Mouse (Mus musculus) adipose tissue, adult 10 weeks (tissue): ENCODE measurements around the gene Gm6217. TPM values are rescaled to one million over a fixed set of nuclear protein-coding genes. Genes with fewer than 3 reads are reported as not detected.

Experiments
- polyA plus RNA-seq: library from polyadenylated mRNA; stranded (reverse); fragments of 350-450 nt; fragmentation: Illumina TruSeq; extraction: RNeasy Lipid Tissue Mini Kit (QIAGEN cat#74804); gene quantifications from one replicate; pipeline ENCODE4 v1.2.3, GENCODE M21; 2014; ENCODE audit warnings: low read depth, low replicate concordance

Gene Gm6217
- polyA plus RNA-seq, result not detected

GRCm38 (mm10) chr1:82931326-82931725 lies at the start of gene Gm6217:
Gene Gm6217 (minus strand): TSS chr1:82931399.

GRCm38 (mm10) chr1:82959870-82960385 lies 28.7 kb upstream of the Gm6217 start, which contains the start of gene Gm47955:
Gene Gm47955 (plus strand): TSS chr1:82960286.

GRCm38 (mm10) chr1:82955913-82956312 lies 24.7 kb upstream of the Gm6217 start, which contains the start of gene Gm7544:
Gene Gm7544 (minus strand): TSS chr1:82956013.

GRCm38 (mm10) chr1:82943295-82943694 lies 12.1 kb upstream of the Gm6217 start, which contains the start of gene A030003K21Rik:
Gene A030003K21Rik (minus strand): TSS chr1:82943388.

DNA sequence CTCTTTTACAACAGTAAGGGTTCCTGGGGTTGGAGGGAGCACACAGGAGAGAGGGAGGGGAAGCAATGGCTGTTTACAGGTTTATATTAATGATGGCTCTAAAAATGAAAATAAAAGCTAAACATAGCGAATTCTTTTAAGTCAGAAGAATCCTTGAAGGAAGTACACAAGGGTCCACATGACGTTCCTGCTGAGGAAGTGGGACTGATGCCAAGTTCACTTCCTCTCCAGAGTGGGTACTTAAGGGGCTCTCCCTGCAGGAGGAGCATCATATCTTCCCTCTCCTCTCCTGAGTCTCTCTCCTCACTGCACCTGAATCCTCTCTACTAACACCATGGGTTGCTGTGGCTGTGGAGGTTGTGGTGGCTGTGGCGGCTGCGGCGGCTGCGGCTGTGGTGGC lies 6.5 kb downstream of the Gm6217 start, which contains the start of gene A030014E15Rik:
TSS of gene A030014E15Rik (plus strand) at position 268 of the 400 bp plus-strand sequence.

GRCm38 (mm10) chr1:82913025-82913424 lies 18.2 kb downstream of the Gm6217 start, which contains the start of gene A030005L19Rik:
Gene A030005L19Rik (plus strand): TSS chr1:82913325.

Other genes with a start within 250 kb of the Gm6217 start
- 101 TPM for gene Mff, start 206.5 kb downstream of the Gm6217 start, polyA plus RNA-seq
- gene Tm4sf20, start 162.9 kb downstream of the Gm6217 start, polyA plus RNA-seq, result not detected
- not detected for gene Gm47791, start 160.2 kb downstream of the Gm6217 start, polyA plus RNA-seq
- gene Agfg1, start 91.9 kb downstream of the Gm6217 start, polyA plus RNA-seq, result 23.5 TPM
- gene A030005L19Rik, start 18.1 kb downstream of the Gm6217 start, polyA plus RNA-seq, result not detected
- gene A030014E15Rik, start 6.5 kb downstream of the Gm6217 start, polyA plus RNA-seq, result not detected
- not detected for gene A030003K21Rik, start 12.0 kb upstream of the Gm6217 start, polyA plus RNA-seq
- gene Gm7544, start 24.6 kb upstream of the Gm6217 start, polyA plus RNA-seq, result not detected
- gene Gm47955, start 28.9 kb upstream of the Gm6217 start, polyA plus RNA-seq, result not detected
- not detected for gene Gm47959, start 69.1 kb upstream of the Gm6217 start, polyA plus RNA-seq
- 3.9 TPM for gene Slc19a3, start 107.0 kb upstream of the Gm6217 start, polyA plus RNA-seq
- not detected for gene Krtap28-10, start 111.1 kb upstream of the Gm6217 start, polyA plus RNA-seq
- not detected for gene Gm47969, start 113.5 kb upstream of the Gm6217 start, polyA plus RNA-seq
- not detected for gene A030005K14Rik, start 128.0 kb upstream of the Gm6217 start, polyA plus RNA-seq
- not detected for gene Krtap28-13, start 129.5 kb upstream of the Gm6217 start, polyA plus RNA-seq
- not detected for gene Ccl20, start 185.4 kb upstream of the Gm6217 start, polyA plus RNA-seq
- gene Daw1, start 228.4 kb upstream of the Gm6217 start, polyA plus RNA-seq, result 1.7 TPM